ENCODE assay signal across 8 mouse cellular contexts in the genomic region with DNA sequence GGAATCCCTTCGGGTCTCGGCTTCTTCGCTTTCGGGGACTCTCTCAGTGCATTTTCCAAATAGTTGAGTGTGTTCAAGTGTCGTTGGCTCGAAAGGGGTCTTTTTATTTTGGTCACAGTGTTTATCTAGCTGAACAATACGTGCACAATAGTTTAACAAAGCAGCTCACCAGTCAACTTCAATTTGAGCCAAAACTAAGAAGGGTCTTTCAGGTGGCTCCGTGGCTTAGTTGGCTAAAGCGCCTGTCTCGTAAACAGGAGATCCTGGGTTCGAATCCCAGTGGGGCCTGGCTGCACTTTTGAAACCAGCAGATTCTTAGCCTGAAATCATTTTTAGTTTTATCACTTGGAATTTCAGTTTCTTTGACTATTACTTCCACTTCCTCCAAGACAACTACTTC. TPM values are rescaled to one million over a fixed set of nuclear protein-coding genes. Genes with fewer than 3 reads are reported as not detected.
A peak's percentile ranks its signal among the peaks of the same experiment; 100 is the strongest.
DNase-seq lines count a peak whose midpoint lies in the region; ATAC-seq and TF ChIP-seq lines count a peak whose summit lies in the region.
"Had no signal": no experiment of that assay in that cellular context is flagged by ENCODE, and none has a peak within 500 bp of the region (broad histone marks: within the 10 kb centered on the region; RNA-seq: fewer than 3 reads in every experiment).

No protein-coding gene starts in this region.

- H3K27ac ChIP-seq in left cerebral cortex, adult 2 months, result no peak overlapping the region
- no peak overlapping the region for H3K27ac ChIP-seq in forebrain, embryonic 16.5 days (ENCODE audit: low read length)
- peak overlapping the region; percentile 96 for H3K27ac ChIP-seq in liver, adult 2 months (replicated peaks; ENCODE audit: insufficient read depth, low read depth, low read length)
- H3K27ac ChIP-seq in stomach, embryonic 14.5 days (ENCODE audit: low read length), result no peak overlapping the region

- WGBS in forebrain, embryonic 16.5 days, result 2% methylated on average over 11 of the region's 11 CpGs
- WGBS in liver, adult 2 months, result 3% methylated on average over 11 of the region's 11 CpGs
- WGBS in stomach, embryonic 14.5 days, result 5% methylated on average over 11 of the region's 11 CpGs

- no peak for TF ChIP-seq POLR2A in liver, adult 2 months (IDR thresholded peaks at IDR 0.05; ENCODE audit: extremely low read depth, insufficient read depth, low read length)

- H3K4me1 ChIP-seq in forebrain, embryonic 16.5 days (replicated peaks; ENCODE audit: control insufficient read depth, insufficient read depth, low read length), result peaks cover 14% of the 10 kb centered on the region
- peaks cover 3% of the 10 kb centered on the region; the same call in 1 of the 2 replicates for H3K4me1 ChIP-seq in liver, adult 2 months (ENCODE audit: control insufficient read depth, insufficient read depth, low read length)
- H3K4me1 ChIP-seq in stomach, embryonic 14.5 days (ENCODE audit: control insufficient read depth, insufficient read depth, low read length), result 0 out of 2 replicates have a peak, but pooled peaks cover 6% of the 10 kb centered on the region

- no peak overlapping the region for H3K9ac ChIP-seq in forebrain, embryonic 16.5 days (replicated peaks; ENCODE audit: low read depth, low read length)
- H3K9ac ChIP-seq in liver, adult 2 months (ENCODE audit: low read depth, low read length), result peak overlapping the region; percentile 77
- H3K9ac ChIP-seq in stomach, embryonic 14.5 days (replicated peaks; ENCODE audit: low read depth, low read length), result no peak overlapping the region

- DNase-seq in left cerebral cortex, adult 2 months (ENCODE audit: extremely low spot score in 1 of 2, low spot score in 2 of 2), result peak; percentile 59 to 73
- DNase-seq in left cerebral cortex, adult 11 months (ENCODE audit: low spot score), result no peak
- peak; percentile 78 for DNase-seq in c-Kit-positive CD71-positive TER-119-positive erythroid progenitor cells, embryonic 14.5 days (ENCODE audit: low spot score)
- DNase-seq in liver, adult 2 months (ENCODE audit: extremely low read depth, low read depth, low spot score), result no peak
- DNase-seq in testis, postnatal 10 days (ENCODE audit: low spot score), result no peak

- TF ChIP-seq CTCF in left cerebral cortex, adult 2 months (IDR thresholded peaks at IDR 0.05), result no peak
- TF ChIP-seq CTCF in liver, adult 2 months (IDR thresholded peaks at IDR 0.05; ENCODE audit: low read depth, low read length), result no peak

- peak overlapping the region; percentile 47 for H3K4me2 ChIP-seq in forebrain, embryonic 16.5 days (ENCODE audit: low read length)
- peak overlapping the region; percentile 40 for H3K4me2 ChIP-seq in stomach, embryonic 14.5 days (replicated peaks; ENCODE audit: low read depth, low read length)

- peaks cover 3% of the 10 kb centered on the region; the same call in 1 of the 2 replicates for H3K79me2 ChIP-seq in liver, adult 2 months (ENCODE audit: control insufficient read depth, insufficient read depth, low read length)

- H3K27me3 ChIP-seq in forebrain, embryonic 16.5 days (replicated peaks; ENCODE audit: control insufficient read depth, insufficient read depth, low read length), result peaks cover 3% of the 10 kb centered on the region
- H3K27me3 ChIP-seq in liver, adult 2 months (ENCODE audit: control insufficient read depth, insufficient read depth, low read length), result no peaks in the 10 kb centered on the region
- no peaks in the 10 kb centered on the region for H3K27me3 ChIP-seq in stomach, embryonic 14.5 days (ENCODE audit: control insufficient read depth, insufficient read depth, low read length)

- H3K4me3 ChIP-seq in left cerebral cortex, adult 2 months, result peak overlapping the region; percentile 55
- H3K4me3 ChIP-seq in forebrain, embryonic 16.5 days (replicated peaks; ENCODE audit: low read length), result peak overlapping the region; percentile 39
- H3K4me3 ChIP-seq in liver, adult 2 months (ENCODE audit: insufficient read depth, low read depth, low read length), result peak overlapping the region; percentile 67
- peak overlapping the region; percentile 33 for H3K4me3 ChIP-seq in stomach, embryonic 14.5 days (ENCODE audit: low read depth, low read length)

- H3K9me3 ChIP-seq in forebrain, embryonic 16.5 days (ENCODE audit: control insufficient read depth, low read length), result no peaks in the 10 kb centered on the region
- no peaks in the 10 kb centered on the region for H3K9me3 ChIP-seq in stomach, embryonic 14.5 days (ENCODE audit: control insufficient read depth, low read depth, low read length)

- intact Hi-C loops in left cerebral cortex, adult 2 months (cut with DNase I), result loop anchor here (1.0 to 5.0 kb wide), 2 partner anchors 10 to 62 kb away; no protein-coding TSS in a partner anchor

- ATAC-seq in forebrain, embryonic 16.5 days, result no peak
- ATAC-seq in stomach, embryonic 14.5 days (ENCODE audit: insufficient number of reproducible peaks, insufficient read depth, low FRiP score, low read depth), result no peak

- H3K36me3 ChIP-seq in forebrain, embryonic 16.5 days (ENCODE audit: control insufficient read depth, insufficient read depth), result no peaks in the 10 kb centered on the region
- H3K36me3 ChIP-seq in liver, adult 2 months (ENCODE audit: control insufficient read depth, insufficient read depth, low read length), result no peaks in the 10 kb centered on the region
- H3K36me3 ChIP-seq in stomach, embryonic 14.5 days (ENCODE audit: control insufficient read depth, insufficient read depth, low read length), result no peaks in the 10 kb centered on the region

RNA-seq across cellular contexts. Expression of a gene that starts 28.2 kb away (rescaled TPM):
- not detected for total RNA-seq in left cerebral cortex, adult 2 months (2021)
- not detected in 2 replicates for polyA plus RNA-seq in forebrain, embryonic 16.5 days (2015; fragmentation: Nextera tagmentation; extraction: Ambion mirVana)
- total RNA-seq in liver, adult 2 months (2014; rRNA removed), result not detected in 2 replicates
- not detected in 2 replicates for polyA plus RNA-seq in liver, adult 2 months (2012; rRNA removed)
- not detected in 2 replicates for polyA plus RNA-seq in stomach, embryonic 14.5 days (2014; fragmentation: Nextera tagmentation; extraction: Ambion mirVana)
- polyA plus RNA-seq: testis, adult 2 months had no signal

RNA-seq across cellular contexts. Expression of a gene that starts 47.6 kb away (rescaled TPM):
- total RNA-seq in left cerebral cortex, adult 2 months (2021), result not detected
- not detected in 2 replicates for polyA plus RNA-seq in forebrain, embryonic 16.5 days (2015; fragmentation: Nextera tagmentation; extraction: Ambion mirVana)
- 0.27 and 1.0 TPM in 2 replicates for total RNA-seq in liver, adult 2 months (2014; rRNA removed)
- 0.55 and 0.70 TPM in 2 replicates for polyA plus RNA-seq in liver, adult 2 months (2012; rRNA removed)
- not detected in 2 replicates for polyA plus RNA-seq in stomach, embryonic 14.5 days (2014; fragmentation: Nextera tagmentation; extraction: Ambion mirVana)

Comparison
In these comparisons a context has a peak if more than half of its experiments do, and no peak if none do; other contexts are left out.
1. DNase-seq: peak in left cerebral cortex, adult 2 months (2 of 2) and c-Kit-positive CD71-positive TER-119-positive erythroid progenitor cells, embryonic 14.5 days (single experiment); none in left cerebral cortex, adult 11 months (single experiment), liver, adult 2 months (single experiment) and testis, postnatal 10 days (single experiment).
2. Peak in every context shown above with its lines, with median percentiles within 50 percentile points of each other: H3K4me3 ChIP-seq.